Mouse (Mus musculus): ENCODE measurements around the gene Trpm8.

Trpm8 gene

DNA sequence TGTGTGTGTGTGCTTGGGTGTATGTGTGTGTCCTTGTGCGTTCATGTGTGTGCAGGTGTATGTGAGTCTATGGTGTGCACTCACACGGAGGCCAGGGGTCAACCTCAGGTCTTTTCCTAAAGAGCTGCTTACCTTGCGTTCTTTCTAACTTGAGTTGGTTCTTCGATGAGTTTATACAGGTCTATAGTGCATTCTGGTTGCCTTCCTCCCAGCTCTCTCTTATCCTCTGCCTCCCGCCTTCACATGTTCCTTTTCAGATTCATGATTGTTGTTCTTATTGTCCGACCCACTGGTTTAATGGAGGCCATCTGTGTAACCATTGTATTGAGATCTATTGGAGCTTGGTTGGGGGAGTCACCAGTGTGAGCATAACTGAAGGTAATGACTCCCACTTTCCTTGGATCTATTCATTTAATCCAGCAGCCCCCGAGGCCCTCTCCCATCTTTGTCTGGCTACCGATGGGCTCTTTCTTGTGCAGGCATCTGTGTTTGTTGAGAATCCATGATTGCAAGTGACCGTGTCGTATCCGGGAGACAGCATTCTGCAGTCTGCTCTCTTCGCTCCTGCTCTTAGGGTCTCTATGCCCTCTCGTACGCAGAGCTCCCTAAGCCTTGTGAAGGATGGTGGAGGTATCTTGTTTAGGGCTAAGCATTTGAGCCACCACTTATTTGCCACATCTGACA is 24.7 kb downstream of the Trpm8 start:
- DNase-seq (ENCODE audit: low spot score): no peak

DNA sequence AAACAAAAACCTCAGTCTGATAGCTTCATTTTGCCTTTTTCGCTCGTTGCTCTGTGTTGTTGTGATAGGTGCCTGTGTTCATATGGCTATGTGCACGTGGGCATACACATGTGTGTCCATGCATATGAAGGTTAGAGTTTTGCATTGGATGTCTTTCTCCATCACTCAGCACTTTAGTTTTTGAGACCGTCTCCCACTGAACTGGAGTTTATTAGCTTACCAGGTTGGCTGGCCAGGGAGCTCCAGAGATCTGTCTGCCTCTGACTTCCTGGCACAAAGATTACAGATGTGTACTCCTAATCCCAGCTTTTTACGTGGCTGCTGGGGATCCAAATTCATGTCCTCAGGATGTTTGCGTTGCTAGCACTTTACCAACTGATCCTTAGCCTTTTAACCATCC is 26.3 kb downstream of the Trpm8 start:
- no peak for DNase-seq (ENCODE audit: low spot score)

- no peak for DNase-seq (ENCODE audit: low spot score)
These were observed 27.0 kb downstream of the Trpm8 start for GRCm38 (mm10) chr1:88304261-88304985.

DNA sequence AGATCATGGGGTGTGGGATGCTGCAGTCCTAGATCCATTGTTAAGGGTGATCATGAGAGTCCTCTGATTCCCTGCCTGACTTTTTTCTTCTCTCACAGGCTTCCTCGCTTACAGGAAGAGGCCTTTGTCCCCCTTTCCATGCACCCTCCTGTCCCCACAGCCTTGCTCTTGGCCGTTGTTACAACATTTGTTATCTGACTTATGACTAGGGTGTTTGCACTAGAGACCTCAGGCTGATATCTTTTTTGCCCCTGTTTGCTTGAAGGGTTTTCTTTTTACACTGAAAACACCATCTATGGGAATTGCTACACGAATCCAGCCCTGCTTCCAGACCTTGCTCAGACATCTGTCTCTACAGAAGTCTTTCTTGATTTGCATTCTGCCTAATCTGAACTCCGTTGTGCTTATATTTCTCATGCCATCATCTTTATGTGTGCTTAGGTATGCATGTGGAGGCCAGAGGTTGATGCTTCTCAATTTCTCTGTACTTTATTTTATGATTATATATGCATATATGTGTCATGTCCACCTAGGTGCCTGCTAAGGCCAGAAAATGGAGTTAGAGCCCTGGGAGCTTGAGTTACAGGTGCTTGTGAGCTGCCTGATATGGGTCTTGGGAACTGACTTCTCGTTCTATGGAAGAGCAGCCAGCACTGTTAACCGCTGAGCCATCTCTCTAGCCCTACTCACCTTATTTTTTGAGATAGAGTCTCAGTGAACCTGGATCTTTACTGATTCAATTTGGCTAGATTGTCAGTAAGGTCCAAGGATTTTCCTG is 27.7 kb downstream of the Trpm8 start:
- no peak for DNase-seq (ENCODE audit: low spot score)

DNA sequence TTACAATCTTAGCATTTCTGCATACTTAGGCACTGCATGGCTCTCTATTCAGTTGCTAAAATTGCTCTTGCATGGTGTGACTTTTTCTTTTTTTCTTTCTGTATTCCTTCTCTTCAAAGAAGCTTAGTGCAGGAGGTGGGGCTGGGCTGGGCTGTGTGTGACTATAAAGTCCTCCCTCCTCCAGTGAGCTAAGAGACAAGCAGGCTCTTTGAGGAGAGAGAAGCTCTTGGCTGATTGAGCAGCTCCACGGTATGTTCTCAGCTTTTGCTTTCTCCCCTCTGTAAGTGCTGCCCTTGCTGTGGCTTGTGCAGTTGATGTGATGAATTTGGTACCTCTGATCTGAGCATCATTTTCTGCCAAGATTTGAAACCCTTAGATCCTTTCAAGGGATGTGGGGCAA is 29.1 kb downstream of the Trpm8 start:
- no peak for DNase-seq (ENCODE audit: low spot score)

- DNase-seq (ENCODE audit: low spot score): no peak
These were observed 29.7 kb downstream of the Trpm8 start for GRCm38 (mm10) chr1:88307180-88307579.

DNA sequence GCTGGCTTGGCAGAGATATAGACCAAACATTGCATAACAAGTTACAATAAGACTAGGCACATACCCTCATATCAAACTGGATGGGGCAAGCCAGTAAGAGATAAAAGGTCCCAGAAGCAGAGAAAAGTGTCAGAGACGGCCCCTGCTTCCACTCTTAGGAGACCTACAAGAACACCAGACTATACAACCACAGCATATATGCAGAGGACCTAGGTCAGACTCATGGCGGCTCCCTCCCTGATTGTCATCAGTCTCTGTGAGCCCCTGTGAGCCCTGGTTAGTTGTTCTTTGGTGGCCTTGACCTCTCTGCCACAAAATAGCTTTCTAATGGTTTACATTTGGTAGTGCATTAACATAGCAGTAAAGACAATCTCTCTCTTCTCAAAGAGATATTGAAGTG is 31.6 kb downstream of the Trpm8 start:
- DNase-seq (ENCODE audit: low spot score): no peak

- DNase-seq (ENCODE audit: low spot score): no peak
These were observed 32.4 kb downstream of the Trpm8 start for GRCm38 (mm10) chr1:88309905-88310304.

GRCm38 (mm10) chr1:88310349-88310748 is 32.9 kb downstream of the Trpm8 start:
- no peak for DNase-seq (ENCODE audit: low spot score)

GRCm38 (mm10) chr1:88317279-88317678 is 39.8 kb downstream of the Trpm8 start:
- DNase-seq (ENCODE audit: low spot score): no peak

GRCm38 (mm10) chr1:88318531-88319060 is 41.1 kb downstream of the Trpm8 start:
- no peak for DNase-seq (ENCODE audit: low spot score)

GRCm38 (mm10) chr1:88320821-88321395 is 43.4 kb downstream of the Trpm8 start:
- DNase-seq (ENCODE audit: low spot score): no peak

- DNase-seq (ENCODE audit: low spot score): no peak
These were observed 44.7 kb downstream of the Trpm8 start for GRCm38 (mm10) chr1:88322146-88322545.

DNA sequence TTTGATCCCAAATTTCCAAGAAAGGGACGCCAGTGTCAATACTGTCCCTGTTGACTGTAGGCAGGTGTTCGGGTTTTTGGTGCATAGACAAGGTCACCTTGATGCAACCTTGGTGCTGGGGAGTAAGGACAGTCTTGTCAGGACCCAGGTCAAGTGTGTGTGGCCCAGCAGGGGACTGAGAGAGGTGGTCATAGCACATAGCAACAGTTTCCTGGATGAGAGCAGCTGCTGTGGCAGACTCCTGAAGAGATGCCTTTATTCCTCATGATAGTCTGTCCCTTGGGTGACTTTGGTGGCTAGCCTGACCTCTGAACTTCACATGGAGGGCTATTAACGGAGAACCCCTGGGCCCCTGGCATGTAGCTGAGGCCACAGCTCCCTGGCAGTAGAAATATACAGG is 45.6 kb downstream of the Trpm8 start:
- no peak for DNase-seq (ENCODE audit: low spot score)

DNA sequence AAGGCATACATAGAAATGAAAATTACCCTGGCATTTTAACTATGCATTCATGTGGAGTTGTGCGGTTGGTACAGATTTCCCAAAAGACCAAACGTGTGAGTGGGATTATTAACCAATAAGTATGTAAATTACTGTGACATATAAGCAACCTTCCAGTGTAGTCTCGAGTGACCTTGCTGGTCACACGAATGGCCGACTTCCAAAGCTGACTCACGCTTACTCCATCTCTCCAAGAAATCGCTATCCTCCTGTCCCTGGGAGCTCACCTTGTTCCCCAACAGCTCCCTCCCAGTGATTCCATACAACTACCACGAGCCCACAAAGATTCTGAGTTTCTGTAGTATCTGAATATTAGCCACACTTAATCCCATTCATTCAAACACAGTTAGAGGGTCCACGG is 62.0 kb downstream of the Trpm8 start:
- DNase-seq (ENCODE audit: low spot score): no peak

- DNase-seq (ENCODE audit: low spot score): no peak
These were observed 65.2 kb downstream of the Trpm8 start for GRCm38 (mm10) chr1:88342615-88343014.

DNA sequence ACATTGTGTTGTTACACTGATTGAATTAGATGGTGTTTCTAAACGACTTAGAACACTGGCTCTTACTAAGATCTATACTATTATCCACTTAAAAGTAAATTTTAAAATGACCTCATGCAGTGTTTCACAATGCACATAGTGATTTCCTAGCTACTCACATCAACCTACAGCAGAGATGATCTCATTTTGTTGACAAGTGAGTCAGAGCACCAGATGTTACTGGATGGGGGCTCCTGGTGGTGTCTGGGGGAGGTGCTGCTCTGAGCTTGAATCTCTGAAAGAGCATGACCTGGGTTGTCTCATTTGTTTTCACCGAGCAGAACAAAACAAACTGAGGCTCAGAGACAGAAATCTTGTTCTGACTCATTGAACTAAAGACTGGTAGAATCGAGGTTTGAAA is 68.1 kb downstream of the Trpm8 start:
- DNase-seq (ENCODE audit: low spot score): no peak

GRCm38 (mm10) chr1:88348496-88349005 is 71.1 kb downstream of the Trpm8 start:
- DNase-seq (ENCODE audit: low spot score): no peak

GRCm38 (mm10) chr1:88350761-88351160 is 73.3 kb downstream of the Trpm8 start:
- no peak for DNase-seq (ENCODE audit: low spot score)

GRCm38 (mm10) chr1:88355025-88355424 is 77.6 kb downstream of the Trpm8 start:
- DNase-seq (ENCODE audit: low spot score): no peak

- DNase-seq (ENCODE audit: low spot score): no peak
These were observed 78.2 kb downstream of the Trpm8 start for GRCm38 (mm10) chr1:88355681-88356080.

GRCm38 (mm10) chr1:88356616-88357015 is 79.2 kb downstream of the Trpm8 start:
- DNase-seq (ENCODE audit: low spot score): no peak
